Mouse (Mus musculus) spleen, postnatal 10 days (tissue): ENCODE results near the gene E130116L18Rik.
"Not testable (repeated sequence)": the region's sequence is repeated elsewhere in the genome, so short reads cannot be mapped to it uniquely, and the experiment has no call there.

Source experiments
- DNase-seq, 2 experiments: peaks; one replicate each; pipeline ENCODE4 v3.0.0; 2021 to 2022; ENCODE audit warnings: low spot score in 2 of 2

Gene E130116L18Rik

GRCm38 (mm10) chr5:25181004-25181531 lies 41.9 kb downstream of the E130116L18Rik start, which contains the start of gene Galntl5:
Gene Galntl5, plus strand, starts transcription at chr5:25181460.
- no peak for DNase-seq

- no peak for DNase-seq
These were observed 42.9 kb downstream of the E130116L18Rik start for GRCm38 (mm10) chr5:25179936-25180488.

- no peak for DNase-seq
These were observed 43.7 kb downstream of the E130116L18Rik start for GRCm38 (mm10) chr5:25179284-25179683.

GRCm38 (mm10) chr5:25178543-25178942 lies 44.4 kb downstream of the E130116L18Rik start:
- not testable (repeated sequence) for DNase-seq

- DNase-seq = not testable (repeated sequence)
These were observed 45.0 kb downstream of the E130116L18Rik start for GRCm38 (mm10) chr5:25177937-25178336.
